Mouse (Mus musculus): Measurements from ENCODE around the gene Gm14443.
A peak's percentile ranks its signal among the peaks of the same experiment; 100 is the strongest.
"Not testable (repeated sequence)": the region's sequence is repeated elsewhere in the genome, so short reads cannot be mapped to it uniquely, and the experiment has no call there.

The Gm14443 gene

GRCm38 (mm10) chr2:175175401-175176180 lies at the start of gene Gm14443:
Gene Gm14443 (minus strand): TSS chr2:175175871.
- peak; percentile 82 for DNase-seq (ENCODE audit: low read depth, low spot score)

GRCm38 (mm10) chr2:175206732-175207131 lies 31.1 kb upstream of the Gm14443 start, which contains the start of gene Gm14391:
Gene Gm14391 (minus strand): TSS chr2:175206917.
- not testable (repeated sequence) for DNase-seq (ENCODE audit: low read depth, low spot score)

- DNase-seq (ENCODE audit: low read depth, low spot score), result not testable (repeated sequence)
These were observed 3.3 kb upstream of the Gm14443 start for GRCm38 (mm10) chr2:175179008-175179407.

- DNase-seq (ENCODE audit: low read depth, low spot score), result no peak
These were observed 641 bp upstream of the Gm14443 start for GRCm38 (mm10) chr2:175176312-175176711.

- not testable (repeated sequence) for DNase-seq (ENCODE audit: low read depth, low spot score)
These were observed 1.6 kb downstream of the Gm14443 start for GRCm38 (mm10) chr2:175174058-175174457.

- DNase-seq (ENCODE audit: low read depth, low spot score), result not testable (repeated sequence)
These were observed 2.6 kb downstream of the Gm14443 start for GRCm38 (mm10) chr2:175172906-175173595.

- DNase-seq (ENCODE audit: low read depth, low spot score), result no peak
These were observed 3.5 kb downstream of the Gm14443 start for GRCm38 (mm10) chr2:175172123-175172522.

GRCm38 (mm10) chr2:175166870-175167269 lies 8.8 kb downstream of the Gm14443 start:
- DNase-seq (ENCODE audit: low read depth, low spot score), result not testable (repeated sequence)

- not testable (repeated sequence) for DNase-seq (ENCODE audit: low read depth, low spot score)
These were observed 10.6 kb downstream of the Gm14443 start for GRCm38 (mm10) chr2:175165110-175165509.

GRCm38 (mm10) chr2:175161438-175161837 lies 14.2 kb downstream of the Gm14443 start:
- not testable (repeated sequence) for DNase-seq (ENCODE audit: low read depth, low spot score)

- DNase-seq (ENCODE audit: low read depth, low spot score), result no peak
These were observed 17.0 kb downstream of the Gm14443 start for GRCm38 (mm10) chr2:175158642-175159041.

- no peak for DNase-seq (ENCODE audit: low read depth, low spot score)
These were observed 19.0 kb downstream of the Gm14443 start for GRCm38 (mm10) chr2:175156696-175157095.

GRCm38 (mm10) chr2:175141993-175142295 lies 33.7 kb downstream of the Gm14443 start, which contains the start of gene Gm14399:
Gene Gm14399 (minus strand): TSS chr2:175142012.
- not testable (repeated sequence) for DNase-seq (ENCODE audit: low read depth, low spot score)

GRCm38 (mm10) chr2:175141118-175141992 lies 34.3 kb downstream of the Gm14443 start:
- DNase-seq (ENCODE audit: low read depth, low spot score), result not testable (repeated sequence)

GRCm38 (mm10) chr2:175140624-175141023 lies 35.0 kb downstream of the Gm14443 start:
- not testable (repeated sequence) for DNase-seq (ENCODE audit: low read depth, low spot score)

Measured in WW6 (cell line).